Mouse (Mus musculus) layer of hippocampus, adult 2 months (tissue): ENCODE measurements around the gene Gk5. TPM values are rescaled to one million over a fixed set of nuclear protein-coding genes. Genes with fewer than 3 reads are reported as not detected.
A peak's percentile ranks its signal among the peaks of the same experiment; 100 is the strongest.

Experiments
- DNase-seq, 2 experiments: peaks; one replicate each; pipeline ENCODE4 v3.0.0; 2022; ENCODE audit warnings: low spot score in 2 of 2
- H3K27ac ChIP-seq: fragments of 200-600 bp; 2 replicates; pipeline ENCODE4 v1.8.1; 2022
- H3K4me3 ChIP-seq: fragments of 200-600 bp; 2 replicates; pipeline ENCODE4 v1.8.1; 2022; ENCODE audit warnings: mild to moderate bottlenecking
- CTCF ChIP-seq: fragments of 200-600 bp; conservative IDR thresholded peaks from 2 replicates; pipeline ENCODE4 v1.8.1; 2022; ENCODE audit warnings: antibody characterized with exemption, mild to moderate bottlenecking, moderate library complexity
- total RNA-seq, 2 experiments: library from RNA; stranded (reverse); gene quantifications; 2 replicates each; pipeline ENCODE4 v1.2.3; 2021

The Gk5 gene
- total RNA-seq, 2 experiments from 2014 or later = 4.5 to 5.6 TPM

DNA sequence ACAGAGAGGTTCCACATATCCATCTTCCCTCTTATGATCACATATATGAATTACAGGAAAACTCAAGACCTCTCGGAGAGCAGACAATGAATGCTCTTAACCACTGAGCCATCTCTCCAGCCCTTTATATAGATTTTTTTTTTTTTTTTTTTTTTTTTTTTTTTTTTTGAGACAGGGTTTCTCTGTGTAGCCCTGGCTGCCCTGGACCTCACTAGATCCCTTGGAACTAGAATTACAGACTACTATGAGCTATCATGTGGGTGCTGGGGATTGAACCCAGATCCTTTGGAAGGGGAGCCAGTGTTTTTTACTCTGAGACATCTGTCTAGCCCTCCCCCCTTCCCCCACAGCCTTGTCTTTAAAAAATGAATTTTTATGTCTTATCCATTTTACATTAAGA, 98.1 kb downstream of the Gk5 start:
- no peak for DNase-seq
- TF ChIP-seq CTCF = no peak
- Histone ChIP-seq H3K27ac (no peak overlapping the region), H3K4me3 (no peak overlapping the region)

DNA sequence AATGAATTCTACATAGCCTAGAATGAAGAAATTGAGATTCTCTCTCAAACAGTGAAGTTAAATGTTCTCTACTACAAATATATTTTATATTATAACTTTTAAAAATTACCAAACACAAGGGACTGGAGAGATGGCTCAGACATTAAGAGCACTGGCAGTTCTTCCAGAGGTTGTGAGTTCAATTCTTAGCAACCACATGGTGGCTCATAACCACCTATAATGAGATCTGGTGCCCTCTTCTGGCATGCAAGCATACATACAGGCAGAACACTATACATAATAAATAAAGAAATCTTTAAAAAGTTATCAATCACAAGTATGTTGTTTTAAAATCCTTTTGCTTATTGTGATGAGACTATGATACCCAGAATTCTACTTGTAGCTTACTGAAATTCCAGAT, 98.6 kb downstream of the Gk5 start:
- H3K27ac ChIP-seq = no peak overlapping the region
- no peak for DNase-seq
- no peak overlapping the region for H3K4me3 ChIP-seq
- TF ChIP-seq CTCF = peak; percentile 60

DNA sequence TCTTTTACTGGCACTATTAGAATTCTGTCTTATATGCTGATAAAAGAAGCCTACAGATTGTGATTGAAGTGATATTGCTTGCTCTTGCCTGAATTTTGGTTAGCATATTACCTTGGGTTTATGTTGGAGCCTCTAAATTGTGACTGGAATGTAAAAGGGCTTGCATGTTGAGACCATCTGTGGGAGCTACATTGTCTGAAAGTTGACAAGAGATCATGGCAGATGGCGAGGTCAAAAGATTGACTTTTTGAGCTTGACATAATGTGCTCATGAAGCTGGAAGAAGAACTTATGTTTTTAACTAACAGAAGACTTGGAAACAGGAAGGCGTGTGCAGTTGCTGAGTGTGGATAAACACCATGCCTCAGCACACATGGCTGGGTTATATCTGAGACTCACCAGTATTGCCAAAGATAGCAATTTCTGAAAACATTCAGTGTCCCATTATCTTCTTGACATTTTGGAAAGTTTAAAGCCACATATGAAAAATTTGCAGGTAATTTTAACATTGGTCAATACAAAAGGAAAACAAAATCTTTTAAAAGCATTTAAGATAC, 100.0 kb downstream of the Gk5 start:
- DNase-seq = no peak

DNA sequence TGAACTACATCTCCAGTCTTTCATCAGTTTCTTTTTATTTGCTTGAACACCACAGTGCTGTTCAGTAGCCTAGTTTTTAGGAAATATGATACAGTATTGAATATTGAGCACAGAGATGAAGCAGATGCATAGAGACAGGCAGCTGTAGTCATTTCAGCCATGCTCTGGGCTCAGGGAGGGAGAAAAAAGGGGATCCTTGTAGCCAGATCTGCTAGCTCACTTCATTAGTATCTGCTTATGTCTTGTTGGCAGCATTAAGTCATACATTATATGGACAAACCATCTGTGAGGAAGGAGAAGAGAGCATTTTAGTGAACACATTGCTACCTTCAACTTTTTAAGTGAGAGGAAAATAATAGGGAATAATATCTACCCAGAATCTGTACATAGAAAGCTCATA, 101.3 kb downstream of the Gk5 start:
- no peak for TF ChIP-seq CTCF
- no peak overlapping the region for H3K4me3 ChIP-seq
- H3K27ac ChIP-seq = no peak overlapping the region
- DNase-seq = no peak

More for the DNA sequence above, 100.0 kb downstream of the Gk5 start:
- no peak for TF ChIP-seq CTCF
- Histone ChIP-seq H3K27ac (no peak overlapping the region), H3K4me3 (no peak overlapping the region)

DNA sequence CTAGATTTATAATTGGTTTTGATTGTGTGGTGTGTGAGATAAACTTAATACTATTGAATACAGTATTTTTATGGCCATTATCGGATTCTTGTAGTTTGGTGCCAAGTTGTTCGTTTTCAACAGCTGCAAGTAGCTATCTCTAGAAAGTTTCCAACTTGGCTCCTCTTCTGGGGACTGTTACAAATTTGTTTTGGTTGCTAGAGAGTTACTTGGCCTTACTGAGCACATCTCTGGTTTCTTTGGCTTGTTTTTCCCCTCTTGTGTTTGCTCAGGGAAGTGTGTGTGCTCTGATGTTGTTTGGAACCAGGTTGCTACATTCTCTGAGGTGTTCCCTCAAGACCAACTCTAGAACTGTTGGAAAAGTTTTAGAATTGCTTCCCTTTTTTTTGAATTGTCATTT, 104.1 kb downstream of the Gk5 start:
- H3K4me3 ChIP-seq = no peak overlapping the region
- DNase-seq = no peak
- no peak for TF ChIP-seq CTCF
- H3K27ac ChIP-seq = no peak overlapping the region

DNA sequence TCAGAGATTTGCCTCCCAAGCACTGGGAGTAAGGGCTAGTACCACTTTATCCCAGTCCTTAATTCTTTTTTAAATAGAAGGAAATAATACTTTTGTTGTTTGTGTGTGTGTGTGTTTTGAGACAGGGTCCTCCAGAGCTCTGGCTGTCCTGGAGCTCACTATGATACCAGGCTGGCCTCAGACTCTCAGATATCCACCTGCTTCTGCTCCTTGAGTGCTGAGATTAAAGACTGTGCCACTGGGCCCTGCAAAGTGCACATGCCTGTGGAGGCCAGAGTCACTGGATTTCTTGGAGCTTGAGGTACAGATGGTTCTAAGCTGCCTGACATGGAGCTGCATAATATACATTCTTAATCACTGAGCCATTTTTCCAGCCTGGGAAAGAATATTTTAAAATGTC, 109.1 kb downstream of the Gk5 start:
- Histone ChIP-seq H3K27ac (no peak overlapping the region), H3K4me3 (no peak overlapping the region)
- no peak for TF ChIP-seq CTCF
- DNase-seq = no peak

DNA sequence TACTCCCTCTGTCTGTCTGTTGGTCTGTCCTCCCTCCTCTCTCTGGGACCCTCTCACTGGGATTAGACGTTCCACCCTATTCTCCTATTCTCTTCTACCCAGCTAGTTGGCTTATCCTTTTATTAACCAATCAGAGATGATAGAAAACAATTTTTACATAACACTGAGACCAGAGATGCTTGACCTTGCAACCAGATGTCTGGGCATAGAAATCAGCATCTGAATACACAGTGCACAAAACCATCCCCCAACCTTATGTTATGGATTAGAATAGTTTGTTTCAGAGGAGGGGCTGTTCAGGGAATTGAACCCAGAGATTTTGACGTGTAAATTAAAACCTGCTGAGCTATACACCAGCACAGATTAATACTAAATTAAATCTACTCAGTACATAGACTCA, 111.1 kb downstream of the Gk5 start:
- TF ChIP-seq CTCF = no peak
- DNase-seq = no peak
- H3K27ac ChIP-seq = no peak overlapping the region

More for the DNA sequence above, 111.1 kb downstream of the Gk5 start:
- no peak overlapping the region for H3K4me3 ChIP-seq

Other genes with a start within 250 kb of the Gk5 start
- 10 to 100 TPM; 27.8 to 33.1 TPM for gene Xrn1, start 164.6 kb upstream of the Gk5 start, total RNA-seq
- gene Tfdp2, start 76.9 kb downstream of the Gk5 start, total RNA-seq = 10 to 100 TPM; 42.7 to 46.1 TPM
- 10 to 100 TPM; 72.4 to 88.6 TPM for gene Atp1b3, start 245.1 kb downstream of the Gk5 start, total RNA-seq